Mouse (Mus musculus) liver, embryonic 11.5 days (tissue): Measurements from ENCODE around the gene BC052040. TPM values are rescaled to one million over a fixed set of nuclear protein-coding genes. Genes with fewer than 3 reads are reported as not detected.

ENCODE experiments used
- ATAC-seq: fragments of 200-750 bp; cut with Nextera tagmentation; replicated peaks from 2 replicates; pipeline ENCODE4 v1.8.0; 2017; ENCODE audit warnings: moderate number of reproducible peaks, mild to moderate bottlenecking, moderate TSS enrichment, moderate library complexity; ENCODE audit not compliant: low FRiP score
- DNase-seq: peaks from one replicate; pipeline ENCODE4 v3.0.0-alpha.2; 2017; ENCODE audit warnings: low spot score
- H3K27ac ChIP-seq: fragments of 300-500 bp; sonication (generic); 2 replicates; pipeline ENCODE4 v1.5.1; 2014; ENCODE audit warnings: mild to moderate bottlenecking, low read depth, low read length, control low read depth
- H3K27me3 ChIP-seq: fragments of 300-500 bp; sonication (generic); replicated peaks from 2 replicates; pipeline ENCODE4 v1.6.1; 2014; ENCODE audit warnings: low read length, mixed read lengths; ENCODE audit not compliant: control insufficient read depth, insufficient read depth
- H3K36me3 ChIP-seq: fragments of 300-500 bp; sonication (generic); 2 replicates; pipeline ENCODE4 v1.6.1; 2014; ENCODE audit warnings: mild to moderate bottlenecking, low read length, moderate library complexity, mixed read lengths; ENCODE audit not compliant: control insufficient read depth, insufficient read depth
- H3K4me1 ChIP-seq: fragments of 300-500 bp; sonication (generic); replicated peaks from 2 replicates; pipeline ENCODE4 v1.6.1; 2014; ENCODE audit warnings: low read length, mixed read lengths; ENCODE audit not compliant: control insufficient read depth, insufficient read depth
- H3K4me2 ChIP-seq: fragments of 300-500 bp; sonication (generic); 2 replicates; pipeline ENCODE4 v1.6.1; 2014; ENCODE audit warnings: mild to moderate bottlenecking, control low read depth, moderate library complexity
- H3K4me3 ChIP-seq: fragments of 300-500 bp; sonication (generic); 2 replicates; pipeline ENCODE4 v1.5.1; 2014; ENCODE audit warnings: low read depth, low read length, control low read depth
- H3K9ac ChIP-seq: fragments of 300-500 bp; sonication (generic); 2 replicates; pipeline ENCODE4 v1.6.1; 2014; ENCODE audit warnings: low read depth, low read length, control low read depth
- H3K9me3 ChIP-seq: fragments of 300-500 bp; sonication (generic); 2 replicates; pipeline ENCODE4 v1.6.1; 2016; ENCODE audit warnings: low read length, inconsistent platforms, mixed read lengths; ENCODE audit not compliant: control insufficient read depth
- whole genome bisulfite sequencing: fragments of 180-500 bp; shearing (Covaris S2); extraction: QIAGEN DNeasy Blood & Tissue Kit; methylation state at CpG from one replicate; pipeline ENCODE4 v1.1.7; 2014; 5-methylcytosine and 5-hydroxymethylcytosine counted together
- polyA plus RNA-seq: library from polyadenylated mRNA; unstranded; fragments of >200 nt; fragmentation: Nextera tagmentation; extraction: Ambion mirVana; gene quantifications from 2 replicates; pipeline ENCODE4 v1.2.1, GENCODE M21; 2014

BC052040 gene
- polyA plus RNA-seq, 1 experiment from 2014 or later = 13.9 TPM

- Histone ChIP-seq H3K4me2 (no peak overlapping the region), H3K4me3 (no peak overlapping the region), H3K9ac (no peak overlapping the region), H3K4me1 (peaks cover 7% of the 10 kb centered on the region), H3K36me3 (no peaks in the 10 kb centered on the region), H3K27me3 (no peaks in the 10 kb centered on the region), H3K9me3 (no peaks in the 10 kb centered on the region), H3K27ac (no peak overlapping the region)
- ATAC-seq = no peak
- no peak for DNase-seq
- 74% methylated on average over 2 of the region's 2 CpGs for WGBS
Observed at GRCm38 (mm10) chr2:115592651-115593119, 11.2 kb downstream of the BC052040 start.

GRCm38 (mm10) chr2:115597017-115597416 is 15.5 kb downstream of the BC052040 start:
- no peak overlapping the region for H3K9ac ChIP-seq
- no peak for ATAC-seq
- no peak overlapping the region for H3K4me3 ChIP-seq
- DNase-seq = no peak
- no peaks in the 10 kb centered on the region for H3K4me1 ChIP-seq
- no peak overlapping the region for H3K27ac ChIP-seq
- 77% methylated on average over 10 of the region's 10 CpGs for WGBS
- H3K9me3 ChIP-seq = no peaks in the 10 kb centered on the region
- no peaks in the 10 kb centered on the region for H3K36me3 ChIP-seq
- no peak overlapping the region for H3K4me2 ChIP-seq
- H3K27me3 ChIP-seq = no peaks in the 10 kb centered on the region

DNA sequence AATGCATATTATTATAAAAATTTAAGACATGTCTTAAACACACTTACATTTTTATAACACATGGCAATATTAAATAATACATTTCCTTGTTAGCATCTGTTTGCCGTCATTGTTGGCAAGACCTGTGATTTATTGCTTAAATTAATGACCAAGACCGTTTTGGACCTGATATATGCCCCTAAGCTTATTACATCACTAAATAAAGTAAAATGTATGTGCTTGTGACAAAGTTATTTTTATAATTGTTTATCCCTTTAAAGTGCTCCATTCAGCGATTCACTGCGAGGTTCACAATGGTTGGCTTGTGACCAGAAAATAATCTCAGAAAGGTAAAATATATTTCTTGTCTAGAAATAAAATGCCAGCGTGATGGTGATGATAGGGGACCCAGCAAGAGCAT is 16.8 kb downstream of the BC052040 start:
- no peaks in the 10 kb centered on the region for H3K4me1 ChIP-seq
- no peak overlapping the region for H3K4me3 ChIP-seq
- H3K9ac ChIP-seq = no peak overlapping the region
- H3K27me3 ChIP-seq = no peaks in the 10 kb centered on the region
- no peak for ATAC-seq
- 82% methylated on average over 5 of the region's 5 CpGs for WGBS
- no peaks in the 10 kb centered on the region for H3K9me3 ChIP-seq
- no peak overlapping the region for H3K27ac ChIP-seq
- H3K4me2 ChIP-seq = no peak overlapping the region
- H3K36me3 ChIP-seq = no peaks in the 10 kb centered on the region
- no peak for DNase-seq

GRCm38 (mm10) chr2:115600724-115601123 is 19.2 kb downstream of the BC052040 start:
- no peak for ATAC-seq
- H3K36me3 ChIP-seq = no peaks in the 10 kb centered on the region
- no peak for DNase-seq
- no peak overlapping the region for H3K27ac ChIP-seq
- H3K27me3 ChIP-seq = no peaks in the 10 kb centered on the region
- no peak overlapping the region for H3K4me3 ChIP-seq
- no peaks in the 10 kb centered on the region for H3K9me3 ChIP-seq
- 0 out of 2 replicates have a peak, but pooled peaks cover under 1% of the 10 kb centered on the region for H3K4me1 ChIP-seq
- no peak overlapping the region for H3K9ac ChIP-seq
- no peak overlapping the region for H3K4me2 ChIP-seq
- WGBS = 75% methylated on average over 5 of the region's 5 CpGs

DNA sequence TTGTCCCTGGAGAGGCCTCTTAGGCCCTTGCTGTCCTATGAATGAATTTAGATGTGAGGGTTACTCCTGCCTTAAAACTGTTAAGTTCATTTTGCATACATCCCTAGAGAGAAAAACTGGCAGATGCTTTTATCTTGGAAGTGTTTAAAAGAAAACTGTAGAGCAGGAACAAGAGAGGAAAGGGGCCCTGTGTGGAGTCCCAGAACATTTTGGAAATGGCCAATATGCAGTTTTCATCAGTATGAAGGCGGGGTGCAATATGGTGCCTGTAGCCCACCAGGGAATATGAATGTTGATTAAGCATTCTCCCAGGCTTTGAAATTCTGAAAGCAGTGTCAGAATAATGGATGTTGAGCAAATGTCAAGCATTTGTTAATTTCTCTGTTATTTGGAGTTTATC is 19.8 kb downstream of the BC052040 start:
- Histone ChIP-seq H3K9ac (no peak overlapping the region), H3K4me2 (no peak overlapping the region), H3K4me1 (0 out of 2 replicates have a peak, but pooled peaks cover 3% of the 10 kb centered on the region), H3K27ac (no peak overlapping the region), H3K27me3 (no peaks in the 10 kb centered on the region), H3K4me3 (no peak overlapping the region), H3K9me3 (no peaks in the 10 kb centered on the region), H3K36me3 (no peaks in the 10 kb centered on the region)
- WGBS = 79% methylated on average over 1 of the region's 1 CpGs
- no peak for DNase-seq
- ATAC-seq = no peak

GRCm38 (mm10) chr2:115602116-115602515 is 20.6 kb downstream of the BC052040 start:
- Histone ChIP-seq H3K4me3 (no peak overlapping the region), H3K9me3 (no peaks in the 10 kb centered on the region), H3K4me2 (no peak overlapping the region), H3K4me1 (0 out of 2 replicates have a peak, but pooled peaks cover 3% of the 10 kb centered on the region), H3K27ac (no peak overlapping the region), H3K9ac (no peak overlapping the region), H3K27me3 (no peaks in the 10 kb centered on the region), H3K36me3 (no peaks in the 10 kb centered on the region)
- WGBS = 94% methylated on average over 2 of the region's 2 CpGs
- no peak for DNase-seq
- no peak for ATAC-seq

DNA sequence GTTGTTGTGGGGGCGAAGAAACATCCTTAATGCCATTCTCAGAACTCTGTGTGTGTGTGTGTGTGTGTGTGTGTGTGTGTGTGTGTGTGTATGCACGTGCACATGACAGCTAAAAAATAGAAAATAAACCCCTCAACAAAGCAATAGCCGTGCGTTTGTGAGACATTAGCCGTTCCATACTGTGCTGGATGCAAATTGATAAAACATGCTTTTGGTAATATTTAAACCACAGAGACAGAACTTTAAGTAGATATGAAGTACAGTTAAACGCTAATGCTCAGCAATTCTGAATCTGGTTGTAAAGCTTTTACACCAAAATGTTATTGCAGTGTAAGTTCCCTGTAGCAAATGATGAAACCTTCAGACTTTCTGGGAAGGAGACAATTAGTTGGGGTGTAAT is 22.6 kb downstream of the BC052040 start:
- 0 out of 2 replicates have a peak, but pooled peaks cover 3% of the 10 kb centered on the region for H3K4me1 ChIP-seq
- ATAC-seq (no peak), DNase-seq (no peak)
- no peak overlapping the region for H3K9ac ChIP-seq
- H3K9me3 ChIP-seq = no peaks in the 10 kb centered on the region
- no peaks in the 10 kb centered on the region for H3K36me3 ChIP-seq
- no peak overlapping the region for H3K4me3 ChIP-seq
- no peak overlapping the region for H3K4me2 ChIP-seq
- no peaks in the 10 kb centered on the region for H3K27me3 ChIP-seq
- WGBS = 87% methylated on average over 6 of the region's 6 CpGs
- H3K27ac ChIP-seq = no peak overlapping the region

- 57% methylated on average over 1 of the region's 1 CpGs for WGBS
- H3K4me2 ChIP-seq = no peak overlapping the region
Observed at GRCm38 (mm10) chr2:115605829-115606336, 24.4 kb downstream of the BC052040 start.

GRCm38 (mm10) chr2:115609020-115609419 is 27.5 kb downstream of the BC052040 start:
- ATAC-seq (no peak), DNase-seq (no peak)
- H3K27me3 ChIP-seq = no peaks in the 10 kb centered on the region
- peaks cover 8% of the 10 kb centered on the region; the same call in 1 of the 2 replicates for H3K4me1 ChIP-seq
- no peak overlapping the region for H3K27ac ChIP-seq
- H3K9me3 ChIP-seq = no peaks in the 10 kb centered on the region
- H3K36me3 ChIP-seq = no peaks in the 10 kb centered on the region
- WGBS = 90% methylated on average over 3 of the region's 3 CpGs
- no peak overlapping the region for H3K4me2 ChIP-seq
- H3K9ac ChIP-seq = no peak overlapping the region
- H3K4me3 ChIP-seq = no peak overlapping the region

More at GRCm38 (mm10) chr2:115605829-115606336, 24.4 kb downstream of the BC052040 start:
- H3K36me3 ChIP-seq = no peaks in the 10 kb centered on the region
- no peaks in the 10 kb centered on the region for H3K27me3 ChIP-seq
- no peaks in the 10 kb centered on the region for H3K9me3 ChIP-seq
- H3K27ac ChIP-seq = no peak overlapping the region
- H3K4me3 ChIP-seq = no peak overlapping the region
- H3K4me1 ChIP-seq = peaks cover 8% of the 10 kb centered on the region; the same call in 1 of the 2 replicates
- DNase-seq = no peak
- no peak overlapping the region for H3K9ac ChIP-seq
- ATAC-seq = peak; percentile 47; the same call in 1 of the 2 replicates
